ENCODE assay signal across 8 mouse cellular contexts in genomic region chr4:137744433-137744918, GRCm38 (mm10). TPM values are rescaled to one million over a fixed set of nuclear protein-coding genes. Genes with fewer than 3 reads are reported as not detected.
DNase-seq lines count a peak whose midpoint lies in the region; ATAC-seq and TF ChIP-seq lines count a peak whose summit lies in the region.
"Had no signal": no experiment of that assay in that cellular context is flagged by ENCODE, and none has a peak within 500 bp of the region (broad histone marks: within the 10 kb centered on the region; RNA-seq: fewer than 3 reads in every experiment).

No protein-coding gene starts in this region.

- H3ac ChIP-seq in C2C12 (ENCODE audit: control insufficient read depth, insufficient read length, low read depth), result no peak overlapping the region

- no peaks in the 10 kb centered on the region for H3K9me3 ChIP-seq in kidney, postnatal 0 days (replicated peaks; ENCODE audit: low read length)
- no peaks in the 10 kb centered on the region for H3K9me3 ChIP-seq in G1E (replicated peaks)
- H3K9me3 ChIP-seq: embryonic facial prominence, embryonic 13.5 days had no signal

- intact Hi-C loops in heart, postnatal 25 days (cut with DNase I), result no loop called here

- no peak overlapping the region for H3K4me3 ChIP-seq in kidney, postnatal 0 days (replicated peaks; ENCODE audit: low read depth, low read length)
- no peak overlapping the region for H3K4me3 ChIP-seq in C2C12 (ENCODE audit: insufficient read depth, poor library complexity, severe bottlenecking)
- no peak overlapping the region for H3K4me3 ChIP-seq in G1E (ENCODE audit: low read depth, low read length)
- H3K4me3 ChIP-seq: embryonic facial prominence, embryonic 13.5 days had no signal

- ATAC-seq in kidney, postnatal 0 days (replicated peaks; ENCODE audit: low FRiP score, low read depth), result no peak
- no peak for ATAC-seq in G1E (ENCODE audit: extremely low read depth, insufficient number of reproducible peaks, low FRiP score, poor library complexity, severe bottlenecking)

- H3K79me3 ChIP-seq in C2C12 (ENCODE audit: low read depth), result no peaks in the 10 kb centered on the region

- no peak overlapping the region for H3K9ac ChIP-seq in kidney, postnatal 0 days (ENCODE audit: low read depth, low read length)
- H3K9ac ChIP-seq: embryonic facial prominence, embryonic 13.5 days had no signal

- H3K4me1 ChIP-seq in kidney, postnatal 0 days (replicated peaks; ENCODE audit: insufficient read depth, low read length), result no peaks in the 10 kb centered on the region
- H3K4me1 ChIP-seq in G1E (ENCODE audit: insufficient read depth, low read depth, low read length), result no peaks in the 10 kb centered on the region

- H3K79me2 ChIP-seq in C2C12 (ENCODE audit: control insufficient read depth, insufficient read depth), result no peaks in the 10 kb centered on the region

- H3K27me3 ChIP-seq in kidney, postnatal 0 days (ENCODE audit: insufficient read depth, low read length), result no peaks in the 10 kb centered on the region
- peaks cover 50% of the 10 kb centered on the region for H3K27me3 ChIP-seq in C2C12 (ENCODE audit: control insufficient read depth, insufficient read depth, insufficient read length)
- H3K27me3 ChIP-seq in G1E (ENCODE audit: insufficient read depth, low read length), result peaks cover 18% of the 10 kb centered on the region; the same call in 1 of the 2 replicates
- H3K27me3 ChIP-seq: embryonic facial prominence, embryonic 13.5 days had no signal

- no peaks in the 10 kb centered on the region for H3K36me3 ChIP-seq in kidney, postnatal 0 days (ENCODE audit: insufficient read depth, low read length)
- H3K36me3 ChIP-seq in C2C12 (ENCODE audit: control insufficient read depth, insufficient read depth), result no peaks in the 10 kb centered on the region
- H3K36me3 ChIP-seq in G1E (replicated peaks), result no peaks in the 10 kb centered on the region

- DNase-seq in kidney, postnatal 0 days (ENCODE audit: low spot score), result no peak
- no peak for DNase-seq in kidney, adult 11 months
- no peak for DNase-seq in G1E (ENCODE audit: low spot score)
- peak; percentile 19 for DNase-seq in heart, postnatal 25 days (ENCODE audit: low spot score)
- DNase-seq in layer of hippocampus, adult 11-12 months (ENCODE audit: low spot score), result no peak
- no peak for DNase-seq in kidney, adult 8-10 months

- WGBS in kidney, postnatal 0 days, result 70% methylated on average over 13 of the region's 13 CpGs

- H3K4me2 ChIP-seq in kidney, postnatal 0 days (ENCODE audit: low read length), result no peak overlapping the region
- H3K4me2 ChIP-seq: embryonic facial prominence, embryonic 13.5 days had no signal

- TF ChIP-seq CTCF in kidney, postnatal 0 days (IDR thresholded peaks at IDR 0.05; ENCODE audit: low read depth), result peak; percentile 59
- TF ChIP-seq CTCF in C2C12 (IDR thresholded peaks at IDR 0.05; ENCODE audit: control insufficient read depth, insufficient read depth, insufficient read length), result peak; percentile 70
- peak; percentile 57 for TF ChIP-seq CTCF in G1E (IDR thresholded peaks at IDR 0.05; ENCODE audit: low read depth, low read length)

- H3K27ac ChIP-seq in kidney, postnatal 0 days, result no peak overlapping the region
- H3K27ac ChIP-seq: embryonic facial prominence, embryonic 13.5 days had no signal

TF ChIP-seq in C2C12, 6 proteins besides CTCF, POLR2A, EP300 and RAD21:
- TF ChIP-seq FOSL1 (IDR thresholded peaks at IDR 0.05; ENCODE audit: insufficient read depth, low read length, poor library complexity, severe bottlenecking), result no peak
- peak; percentile 65 for TF ChIP-seq MYOD1 (IDR thresholded peaks at IDR 0.05; ENCODE audit: control insufficient read depth, insufficient read length, low read depth)

RNA-seq across cellular contexts. Expression of gene Alpl, which starts 51.7 kb away (rescaled TPM):
- polyA plus RNA-seq in kidney, postnatal 0 days (2015; fragmentation: Nextera tagmentation; extraction: Ambion mirVana), result 34.3 and 37.5 TPM in 2 replicates
- 0.13 TPM for polyA plus RNA-seq in C2C12 (2012; fragmentation: generic; extraction: Trizol)
- not detected in 2 replicates for total RNA-seq in G1E (2014; fragmentation: Nextera tagmentation)
- 0.06 TPM in 1 of 2 replicates, not detected in the other for total RNA-seq in G1E (2017)
- polyA plus RNA-seq in G1E (2012), result not detected in 2 replicates
- total RNA-seq in heart, postnatal 25 days (2021), result 10 to 100 TPM; 52.8 to 68.3 TPM

Comparison
In these comparisons a context has a peak if more than half of its experiments do, and no peak if none do; other contexts are left out.
1. RNA of gene Alpl, which starts 51.7 kb away (polyA plus RNA-seq): 34.3 to 37.5 TPM in kidney, postnatal 0 days; 0.13 TPM in C2C12 (single experiment) and not detected in G1E; every median in the first group is over 10 times any median in the second.
2. Peak in every context shown above with its lines, with median percentiles within 50 percentile points of each other: CTCF ChIP-seq.